Mouse (Mus musculus): ENCODE measurements around the gene Rab22a.

- no peak for TF ChIP-seq CTCF (IDR thresholded peaks at IDR 0.05; ENCODE audit: low read depth, low read length)
- no peak for TF ChIP-seq POLR2A (IDR thresholded peaks at IDR 0.05; ENCODE audit: borderline replicate concordance, low read depth, low read length)
Measured at GRCm38 (mm10) chr2:173692693-173693092, 33.1 kb downstream of the Rab22a start.

All from bone marrow macrophage, adult 2 months (primary cell).